Mouse (Mus musculus) midbrain, embryonic 14.5 days (tissue): ENCODE measurements around the gene Rhox8. TPM values are rescaled to one million over a fixed set of nuclear protein-coding genes. Genes with fewer than 3 reads are reported as not detected.
"Not testable (repeated sequence)": the region's sequence is repeated elsewhere in the genome, so short reads cannot be mapped to it uniquely, and the experiment has no call there.

Experiments used
- ATAC-seq: fragments of 200-750 bp; cut with Nextera tagmentation; 2 replicates; pipeline ENCODE4 v1.8.0; 2017; ENCODE audit warnings: moderate number of reproducible peaks, moderate library complexity; ENCODE audit not compliant: low FRiP score, low TSS enrichment
- DNase-seq: peaks from one replicate; pipeline ENCODE4 v3.0.0-alpha.2; 2015
- H3K27ac ChIP-seq: fragments of 300-500 bp; sonication (generic); replicated peaks from 2 replicates; pipeline ENCODE4 v1.5.1; 2014; ENCODE audit warnings: mild to moderate bottlenecking, low read depth, low read length, moderate library complexity
- H3K27me3 ChIP-seq: fragments of 300-500 bp; sonication (generic); 2 replicates; pipeline ENCODE4 v1.6.1; 2014; ENCODE audit warnings: low read length, control low read depth, mixed read lengths; ENCODE audit not compliant: control insufficient read depth, insufficient read depth
- H3K36me3 ChIP-seq: fragments of 300-500 bp; sonication (generic); 2 replicates; pipeline ENCODE4 v1.6.1; 2014; ENCODE audit warnings: low read length, control low read depth; ENCODE audit not compliant: control insufficient read depth, insufficient read depth
- H3K4me1 ChIP-seq: fragments of 300-500 bp; sonication (generic); 2 replicates; pipeline ENCODE4 v1.6.1; 2014; ENCODE audit warnings: mild to moderate bottlenecking, antibody characterized with exemption, low read length, control low read depth; ENCODE audit not compliant: control insufficient read depth, insufficient read depth
- H3K4me2 ChIP-seq: fragments of 300-500 bp; sonication (generic); 2 replicates; pipeline ENCODE4 v1.6.1; 2014; ENCODE audit warnings: mild to moderate bottlenecking, low read length, moderate library complexity
- H3K4me3 ChIP-seq: fragments of 300-500 bp; sonication (generic); replicated peaks from 2 replicates; pipeline ENCODE4 v1.5.1; 2014; ENCODE audit warnings: low read depth, low read length
- H3K9ac ChIP-seq: fragments of 300-500 bp; sonication (generic); replicated peaks from 2 replicates; pipeline ENCODE4 v1.6.1; 2014; ENCODE audit warnings: mild to moderate bottlenecking, low read length, moderate library complexity
- H3K9me3 ChIP-seq: fragments of 300-500 bp; sonication (generic); 2 replicates; pipeline ENCODE4 v1.6.1; 2016; ENCODE audit warnings: low read length, control low read depth, mixed read lengths; ENCODE audit not compliant: control insufficient read depth
- WGBS: fragments of 180-500 bp; shearing (Covaris S2); extraction: QIAGEN DNeasy Blood & Tissue Kit; methylation state at CpG from one replicate; pipeline ENCODE4 v1.1.7; 2014; 5-methylcytosine and 5-hydroxymethylcytosine counted together
- polyA plus RNA-seq: library from polyadenylated mRNA; unstranded; fragments of >200 nt; fragmentation: Nextera tagmentation; extraction: Ambion mirVana; gene quantifications from 2 replicates; pipeline ENCODE4 v1.2.1, GENCODE M21; 2014

Rhox8 gene
- 0.30 TPM in 1 of 2 replicates, not detected in the other for polyA plus RNA-seq

GRCm38 (mm10) chrX:37878844-37879243 is at the start of gene Rhox8:
Rhox8 (minus strand) TSS chrX:37878944.
- H3K9ac ChIP-seq, result no peak within 1 kb of the TSS
- ATAC-seq, result no peak
- no peak within 1 kb of the TSS for H3K27ac ChIP-seq
- no peaks in the 10 kb centered on the region for H3K36me3 ChIP-seq
- no peak within 1 kb of the TSS for H3K4me3 ChIP-seq
- no peak within 1 kb of the TSS for H3K4me2 ChIP-seq
- WGBS, result 73% methylated on average over 4 of the region's 4 CpGs
- no peaks in the 10 kb centered on the region for H3K9me3 ChIP-seq
- no peaks in the 10 kb centered on the region for H3K4me1 ChIP-seq
- no peaks in the 10 kb centered on the region for H3K27me3 ChIP-seq
- DNase-seq, result no peak

GRCm38 (mm10) chrX:37916311-37916710 is 37.6 kb upstream of the Rhox8 start:
- Histone ChIP-seq H3K4me1 (no peaks in the 10 kb centered on the region), H3K4me2 (no peak overlapping the region), H3K4me3 (no peak overlapping the region), H3K27me3 (no peaks in the 10 kb centered on the region), H3K27ac (no peak overlapping the region), H3K9ac (no peak overlapping the region), H3K9me3 (no peaks in the 10 kb centered on the region), H3K36me3 (no peaks in the 10 kb centered on the region)
- no peak for DNase-seq
- ATAC-seq, result no peak
- 74% methylated on average over 4 of the region's 4 CpGs for WGBS

GRCm38 (mm10) chrX:37908581-37908980 is 29.8 kb upstream of the Rhox8 start:
- H3K27me3 ChIP-seq, result no peaks in the 10 kb centered on the region
- H3K36me3 ChIP-seq, result no peaks in the 10 kb centered on the region
- DNase-seq (peak; percentile 0), ATAC-seq (no peak)
- no peaks in the 10 kb centered on the region for H3K4me1 ChIP-seq
- no peak overlapping the region for H3K9ac ChIP-seq
- no peaks in the 10 kb centered on the region for H3K9me3 ChIP-seq
- no peak overlapping the region for H3K27ac ChIP-seq
- no peak overlapping the region for H3K4me2 ChIP-seq
- WGBS, result 58% methylated on average over 7 of the region's 7 CpGs
- no peak overlapping the region for H3K4me3 ChIP-seq

- Histone ChIP-seq H3K9ac (no peak overlapping the region), H3K4me3 (no peak overlapping the region), H3K4me2 (no peak overlapping the region), H3K27ac (no peak overlapping the region), H3K9me3 (no peaks in the 10 kb centered on the region), H3K4me1 (no peaks in the 10 kb centered on the region), H3K27me3 (no peaks in the 10 kb centered on the region), H3K36me3 (no peaks in the 10 kb centered on the region)
- DNase-seq, result no peak
- no peak for ATAC-seq
- 80% methylated on average over 5 of the region's 5 CpGs for WGBS
Observed at GRCm38 (mm10) chrX:37903727-37904126, 25.0 kb upstream of the Rhox8 start.

- ATAC-seq, H3K4me3 ChIP-seq, H3K4me2 ChIP-seq, H3K4me1 ChIP-seq, H3K36me3 ChIP-seq, H3K9ac ChIP-seq, H3K9me3 ChIP-seq, H3K27ac ChIP-seq, DNase-seq, H3K27me3 ChIP-seq: not testable (repeated sequence)
- 89% methylated on average over 9 of the region's 18 CpGs for WGBS
Observed at GRCm38 (mm10) chrX:37901670-37902069, 22.9 kb upstream of the Rhox8 start, which contains the start of gene Rhox9. Rhox9 (minus strand) TSS chrX:37901770.

GRCm38 (mm10) chrX:37897132-37897531 is 18.4 kb upstream of the Rhox8 start, which contains the start of gene Rhox7b:
Rhox7b (minus strand) TSS chrX:37897232.
- H3K27ac ChIP-seq, H3K4me2 ChIP-seq, H3K36me3 ChIP-seq, H3K9ac ChIP-seq, H3K27me3 ChIP-seq, H3K4me3 ChIP-seq, H3K9me3 ChIP-seq, H3K4me1 ChIP-seq, ATAC-seq, DNase-seq: not testable (repeated sequence)
- WGBS, result 81% methylated on average over 9 of the region's 9 CpGs

- no peak for ATAC-seq
- 98% methylated on average over 2 of the region's 2 CpGs for WGBS
Observed at GRCm38 (mm10) chrX:37871641-37872040, 7.1 kb downstream of the Rhox8 start.

GRCm38 (mm10) chrX:37831386-37831785 is 47.4 kb downstream of the Rhox8 start, which contains the start of gene Rhox7a:
Rhox7a (plus strand) TSS chrX:37831686.
- not testable (repeated sequence) for H3K27ac ChIP-seq, H3K9ac ChIP-seq, H3K4me3 ChIP-seq, H3K27me3 ChIP-seq, H3K4me2 ChIP-seq, H3K9me3 ChIP-seq, H3K4me1 ChIP-seq, ATAC-seq, H3K36me3 ChIP-seq, DNase-seq
- WGBS, result 84% methylated on average over 8 of the region's 8 CpGs

More at GRCm38 (mm10) chrX:37871641-37872040, 7.1 kb downstream of the Rhox8 start:
- Histone ChIP-seq H3K4me1 (no peaks in the 10 kb centered on the region), H3K9ac (no peak overlapping the region), H3K9me3 (no peaks in the 10 kb centered on the region), H3K27ac (no peak overlapping the region), H3K36me3 (no peaks in the 10 kb centered on the region), H3K27me3 (no peaks in the 10 kb centered on the region), H3K4me2 (no peak overlapping the region), H3K4me3 (no peak overlapping the region)
- DNase-seq, result no peak

GRCm38 (mm10) chrX:37826610-37827009 is 52.1 kb downstream of the Rhox8 start, which contains the start of gene Rhox6:
Rhox6 (plus strand) TSS chrX:37826910.
- not testable (repeated sequence) for ATAC-seq, H3K27me3 ChIP-seq, H3K27ac ChIP-seq, H3K4me3 ChIP-seq, H3K9ac ChIP-seq, H3K4me1 ChIP-seq, H3K4me2 ChIP-seq, DNase-seq, H3K9me3 ChIP-seq, H3K36me3 ChIP-seq
- 84% methylated on average over 4 of the region's 12 CpGs for WGBS
